Mouse (Mus musculus): ENCODE data around the gene Rbx1. TPM values are rescaled to one million over a fixed set of nuclear protein-coding genes. Genes with fewer than 3 reads are reported as not detected.
A peak's percentile ranks its signal among the peaks of the same experiment; 100 is the strongest.

Gene Rbx1
- polyA plus RNA-seq, 1 experiment from 2014 or later = 532 TPM

- Histone ChIP-seq H3K4me1 (replicated peaks; ENCODE audit: control insufficient read depth, insufficient read depth, low read length) (no peaks in the 10 kb centered on the region), H3K4me3 (ENCODE audit: low read depth, low read length) (no peak overlapping the region), H3K4me2 (no peak overlapping the region), H3K27me3 (replicated peaks; ENCODE audit: control insufficient read depth, insufficient read depth, low read length) (no peaks in the 10 kb centered on the region), H3K27ac (ENCODE audit: low read depth, low read length) (no peak overlapping the region), H3K9me3 (ENCODE audit: control insufficient read depth, low read length) (no peaks in the 10 kb centered on the region), H3K9ac (ENCODE audit: low read depth, low read length) (no peak overlapping the region), H3K36me3 (ENCODE audit: control insufficient read depth, insufficient read depth, low read length) (peaks cover 8% of the 10 kb centered on the region; the same call in 1 of the 2 replicates)
- DNase-seq (ENCODE audit: low spot score) = no peak
- no peak for ATAC-seq (replicated peaks; ENCODE audit: low FRiP score)
- WGBS = 90% methylated on average over 1 of the region's 1 CpGs
These were observed 27.8 kb upstream of the Rbx1 start for GRCm38 (mm10) chr15:81438345-81438744.

- Histone ChIP-seq H3K4me1 (replicated peaks; ENCODE audit: control insufficient read depth, insufficient read depth, low read length) (no peaks in the 10 kb centered on the region), H3K9ac (ENCODE audit: low read depth, low read length) (no peak overlapping the region), H3K27ac (ENCODE audit: low read depth, low read length) (no peak overlapping the region), H3K9me3 (ENCODE audit: control insufficient read depth, low read length) (no peaks in the 10 kb centered on the region), H3K4me2 (no peak overlapping the region), H3K27me3 (replicated peaks; ENCODE audit: control insufficient read depth, insufficient read depth, low read length) (no peaks in the 10 kb centered on the region), H3K4me3 (ENCODE audit: low read depth, low read length) (no peak overlapping the region), H3K36me3 (ENCODE audit: control insufficient read depth, insufficient read depth, low read length) (peaks cover 8% of the 10 kb centered on the region; the same call in 1 of the 2 replicates)
- no peak for ATAC-seq (replicated peaks; ENCODE audit: low FRiP score)
- no peak for DNase-seq (ENCODE audit: low spot score)
These were observed 26.9 kb upstream of the Rbx1 start for GRCm38 (mm10) chr15:81439236-81439635.

DNA sequence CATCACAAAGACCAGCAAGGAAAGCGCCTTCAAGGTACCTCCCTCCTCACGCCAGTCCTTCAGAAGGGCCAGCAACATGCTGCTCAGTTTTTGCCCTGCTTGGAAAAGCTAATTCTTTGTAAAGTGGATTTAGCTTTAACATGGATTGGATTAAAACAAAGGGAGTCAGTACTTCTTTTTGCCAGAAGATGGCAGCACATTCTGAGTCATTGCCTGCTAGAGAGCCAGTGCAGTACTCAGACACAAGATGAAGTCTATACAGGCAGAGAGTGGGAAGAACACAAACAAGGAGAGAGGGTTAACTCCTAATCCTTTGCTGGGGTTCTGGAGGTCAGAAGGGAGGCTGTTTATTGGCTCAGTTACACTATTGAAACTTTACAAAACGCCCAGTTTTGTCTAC lies 17.6 kb upstream of the Rbx1 start:
- Histone ChIP-seq H3K27ac (ENCODE audit: low read depth, low read length) (no peak overlapping the region), H3K9me3 (ENCODE audit: control insufficient read depth, low read length) (no peaks in the 10 kb centered on the region), H3K36me3 (ENCODE audit: control insufficient read depth, insufficient read depth, low read length) (peaks cover 13% of the 10 kb centered on the region), H3K4me3 (ENCODE audit: low read depth, low read length) (no peak overlapping the region), H3K4me1 (replicated peaks; ENCODE audit: control insufficient read depth, insufficient read depth, low read length) (no peaks in the 10 kb centered on the region), H3K27me3 (replicated peaks; ENCODE audit: control insufficient read depth, insufficient read depth, low read length) (no peaks in the 10 kb centered on the region), H3K9ac (ENCODE audit: low read depth, low read length) (no peak overlapping the region), H3K4me2 (no peak overlapping the region)
- 0 out of 2 replicates have a peak, but pooled peaks have one; percentile 51 for ATAC-seq (replicated peaks; ENCODE audit: low FRiP score)
- no peak for DNase-seq (ENCODE audit: low spot score)
- WGBS = 60% methylated on average over 3 of the region's 3 CpGs

GRCm38 (mm10) chr15:81461523-81461922 lies 4.6 kb upstream of the Rbx1 start:
- H3K4me2 ChIP-seq = no peak overlapping the region
- H3K27me3 ChIP-seq (replicated peaks; ENCODE audit: control insufficient read depth, insufficient read depth, low read length) = no peaks in the 10 kb centered on the region
- ATAC-seq (replicated peaks; ENCODE audit: low FRiP score) (no peak), DNase-seq (ENCODE audit: low spot score) (no peak)
- 0 out of 2 replicates have a peak, but pooled peaks cover 3% of the 10 kb centered on the region for H3K36me3 ChIP-seq (ENCODE audit: control insufficient read depth, insufficient read depth, low read length)
- H3K9ac ChIP-seq (ENCODE audit: low read depth, low read length) = no peak overlapping the region
- 80% methylated on average over 7 of the region's 7 CpGs for WGBS
- no peak overlapping the region for H3K4me3 ChIP-seq (ENCODE audit: low read depth, low read length)
- 0 out of 2 replicates have a peak, but pooled peaks cover 5% of the 10 kb centered on the region for H3K9me3 ChIP-seq (ENCODE audit: control insufficient read depth, low read length)
- H3K4me1 ChIP-seq (replicated peaks; ENCODE audit: control insufficient read depth, insufficient read depth, low read length) = no peaks in the 10 kb centered on the region
- no peak overlapping the region for H3K27ac ChIP-seq (ENCODE audit: low read depth, low read length)

DNA sequence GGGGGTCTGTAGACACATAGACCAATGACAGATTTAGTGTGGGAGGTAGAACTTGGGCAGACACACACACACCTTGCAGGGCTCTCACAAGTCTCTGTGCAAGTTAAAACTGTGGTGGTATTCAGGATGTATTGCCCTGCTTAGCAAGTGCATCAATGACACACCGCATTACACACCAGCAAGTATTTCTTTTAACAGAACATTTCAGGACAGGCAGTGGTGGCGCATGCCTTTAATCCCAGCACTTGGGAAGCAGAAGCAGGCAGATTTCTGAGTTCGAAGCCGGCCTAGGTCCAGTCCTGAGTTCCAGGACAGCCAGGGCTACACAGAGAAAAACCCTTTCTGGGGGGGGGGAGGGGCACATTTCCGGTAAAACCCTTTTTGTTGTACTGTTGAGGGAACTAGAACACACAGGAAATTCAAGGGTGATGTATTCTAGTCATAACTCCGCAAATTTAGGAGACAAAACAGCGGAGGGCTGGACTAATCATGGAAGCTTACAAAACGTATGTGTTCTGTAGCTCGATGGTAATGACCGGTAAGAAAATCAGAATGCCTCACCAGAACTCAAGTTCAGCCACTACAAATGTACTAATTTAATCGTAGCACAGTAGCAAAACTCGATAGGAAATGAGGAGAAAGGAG lies 958 bp upstream of the Rbx1 start:
- H3K4me3 ChIP-seq (ENCODE audit: low read depth, low read length) = peak overlapping the region; percentile 69
- ATAC-seq (replicated peaks; ENCODE audit: low FRiP score) (no peak), DNase-seq (ENCODE audit: low spot score) (no peak)
- peaks cover 10% of the 10 kb centered on the region for H3K36me3 ChIP-seq (ENCODE audit: control insufficient read depth, insufficient read depth, low read length)
- H3K4me1 ChIP-seq (replicated peaks; ENCODE audit: control insufficient read depth, insufficient read depth, low read length) = peaks cover 7% of the 10 kb centered on the region
- H3K4me2 ChIP-seq = peak overlapping the region; percentile 89
- peak overlapping the region; percentile 71 for H3K9ac ChIP-seq (ENCODE audit: low read depth, low read length)
- WGBS = 66% methylated on average over 12 of the region's 12 CpGs
- no peaks in the 10 kb centered on the region for H3K27me3 ChIP-seq (replicated peaks; ENCODE audit: control insufficient read depth, insufficient read depth, low read length)
- peak overlapping the region; percentile 79 for H3K27ac ChIP-seq (ENCODE audit: low read depth, low read length)
- H3K9me3 ChIP-seq (ENCODE audit: control insufficient read depth, low read length) = 0 out of 2 replicates have a peak, but pooled peaks cover 5% of the 10 kb centered on the region

DNA sequence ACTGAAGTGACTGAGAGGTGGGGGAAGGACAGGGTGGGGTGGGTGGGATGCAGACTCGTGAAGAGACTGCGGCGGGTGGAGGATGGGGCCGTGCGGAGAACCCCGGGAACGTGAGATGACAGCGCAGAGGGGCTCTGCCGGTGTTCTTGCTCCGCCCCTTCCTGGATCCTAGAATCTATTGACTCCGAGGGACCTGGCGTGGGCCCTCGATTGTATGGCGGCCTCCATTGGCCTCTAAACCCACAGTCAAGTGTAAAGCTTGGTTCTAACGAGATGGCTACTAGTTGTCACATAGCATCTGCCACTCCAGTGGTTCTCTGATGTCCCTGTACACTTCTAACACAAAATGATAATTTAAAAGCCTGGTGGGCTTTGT lies 630 bp downstream of the Rbx1 start:
- ATAC-seq (replicated peaks; ENCODE audit: low FRiP score) (no peak), DNase-seq (ENCODE audit: low spot score) (no peak)
- Histone ChIP-seq H3K4me1 (replicated peaks; ENCODE audit: control insufficient read depth, insufficient read depth, low read length) (peaks cover 7% of the 10 kb centered on the region), H3K27ac (ENCODE audit: low read depth, low read length) (peak overlapping the region; percentile 87), H3K36me3 (ENCODE audit: control insufficient read depth, insufficient read depth, low read length) (peaks cover 20% of the 10 kb centered on the region), H3K9me3 (ENCODE audit: control insufficient read depth, low read length) (0 out of 2 replicates have a peak, but pooled peaks cover 5% of the 10 kb centered on the region), H3K27me3 (replicated peaks; ENCODE audit: control insufficient read depth, insufficient read depth, low read length) (no peaks in the 10 kb centered on the region), H3K4me3 (ENCODE audit: low read depth, low read length) (peak overlapping the region; percentile 69), H3K9ac (ENCODE audit: low read depth, low read length) (peak overlapping the region; percentile 75), H3K4me2 (peak overlapping the region; percentile 89)
- WGBS = under 1% methylated on average over 15 of the region's 15 CpGs

DNA sequence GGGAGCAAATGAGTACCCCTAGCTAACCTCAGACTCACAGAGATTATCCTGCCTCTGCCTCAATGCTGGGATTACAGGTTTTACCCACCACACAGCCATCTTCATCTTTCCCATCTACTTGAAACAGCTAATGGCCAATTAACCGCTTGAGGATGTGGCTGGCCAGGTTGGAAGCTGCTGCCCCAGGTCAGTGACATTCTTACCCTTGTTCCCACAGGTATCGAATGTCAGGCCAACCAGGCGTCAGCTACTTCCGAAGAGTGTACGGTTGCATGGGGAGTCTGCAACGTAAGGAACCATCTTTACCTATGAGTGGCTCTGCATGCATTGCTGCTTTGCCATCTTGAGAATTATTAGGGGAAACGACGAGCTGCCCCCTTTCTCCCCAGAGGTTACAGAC lies 4.6 kb downstream of the Rbx1 start:
- WGBS = 90% methylated on average over 8 of the region's 8 CpGs
- Histone ChIP-seq H3K27ac (ENCODE audit: low read depth, low read length) (no peak overlapping the region), H3K4me3 (ENCODE audit: low read depth, low read length) (no peak overlapping the region), H3K27me3 (replicated peaks; ENCODE audit: control insufficient read depth, insufficient read depth, low read length) (no peaks in the 10 kb centered on the region), H3K9me3 (ENCODE audit: control insufficient read depth, low read length) (no peaks in the 10 kb centered on the region), H3K36me3 (ENCODE audit: control insufficient read depth, insufficient read depth, low read length) (peaks cover 41% of the 10 kb centered on the region), H3K4me1 (replicated peaks; ENCODE audit: control insufficient read depth, insufficient read depth, low read length) (peaks cover 7% of the 10 kb centered on the region), H3K9ac (ENCODE audit: low read depth, low read length) (no peak overlapping the region), H3K4me2 (no peak overlapping the region)
- ATAC-seq (replicated peaks; ENCODE audit: low FRiP score) (no peak), DNase-seq (ENCODE audit: low spot score) (no peak)

GRCm38 (mm10) chr15:81472256-81472655 lies 6.2 kb downstream of the Rbx1 start:
- WGBS = 85% methylated on average over 5 of the region's 5 CpGs
- no peak for DNase-seq (ENCODE audit: low spot score)
- Histone ChIP-seq H3K4me3 (ENCODE audit: low read depth, low read length) (no peak overlapping the region), H3K9ac (ENCODE audit: low read depth, low read length) (no peak overlapping the region), H3K36me3 (ENCODE audit: control insufficient read depth, insufficient read depth, low read length) (peaks cover 42% of the 10 kb centered on the region), H3K27me3 (replicated peaks; ENCODE audit: control insufficient read depth, insufficient read depth, low read length) (no peaks in the 10 kb centered on the region), H3K4me2 (no peak overlapping the region), H3K27ac (ENCODE audit: low read depth, low read length) (no peak overlapping the region), H3K4me1 (replicated peaks; ENCODE audit: control insufficient read depth, insufficient read depth, low read length) (peaks cover 12% of the 10 kb centered on the region), H3K9me3 (ENCODE audit: control insufficient read depth, low read length) (no peaks in the 10 kb centered on the region)
- no peak for ATAC-seq (replicated peaks; ENCODE audit: low FRiP score)

DNA sequence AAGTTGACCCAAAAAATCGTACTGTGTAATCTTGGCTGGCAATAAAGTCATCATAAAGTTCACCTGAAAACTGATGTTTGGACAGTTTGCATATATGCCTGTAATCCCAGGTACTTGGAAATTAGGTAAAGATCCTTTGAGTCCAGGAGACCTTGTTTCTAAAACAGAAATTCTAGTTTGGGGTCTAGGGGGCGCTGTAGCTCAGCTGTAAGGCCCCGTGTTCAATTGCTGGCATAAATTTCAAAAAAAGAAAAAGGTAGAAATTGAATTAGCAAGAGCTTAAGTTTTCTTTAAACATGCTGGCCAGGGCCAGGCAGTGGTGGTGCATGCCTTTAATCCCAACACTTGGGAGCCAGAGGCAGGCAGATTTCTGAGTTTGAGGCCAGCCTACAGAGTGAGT lies 9.6 kb downstream of the Rbx1 start:
- Histone ChIP-seq H3K4me1 (replicated peaks; ENCODE audit: control insufficient read depth, insufficient read depth, low read length) (peaks cover 5% of the 10 kb centered on the region), H3K4me2 (no peak overlapping the region), H3K9me3 (ENCODE audit: control insufficient read depth, low read length) (no peaks in the 10 kb centered on the region), H3K9ac (ENCODE audit: low read depth, low read length) (no peak overlapping the region), H3K36me3 (ENCODE audit: control insufficient read depth, insufficient read depth, low read length) (peaks cover 34% of the 10 kb centered on the region), H3K27ac (ENCODE audit: low read depth, low read length) (no peak overlapping the region), H3K4me3 (ENCODE audit: low read depth, low read length) (no peak overlapping the region), H3K27me3 (replicated peaks; ENCODE audit: control insufficient read depth, insufficient read depth, low read length) (no peaks in the 10 kb centered on the region)
- ATAC-seq (replicated peaks; ENCODE audit: low FRiP score) = no peak
- WGBS = 34% methylated on average over 3 of the region's 3 CpGs
- no peak for DNase-seq (ENCODE audit: low spot score)

Measured in liver, embryonic 11.5 days (tissue).